Mouse (Mus musculus): ENCODE data around the gene Ptprt. TPM values are rescaled to one million over a fixed set of nuclear protein-coding genes. Genes with fewer than 3 reads are reported as not detected.
"Not testable (repeated sequence)": the region's sequence is repeated elsewhere in the genome, so short reads cannot be mapped to it uniquely, and the experiment has no call there.

Ptprt gene
- polyA plus RNA-seq, 2 experiments from 2014 or later = not detected

DNA sequence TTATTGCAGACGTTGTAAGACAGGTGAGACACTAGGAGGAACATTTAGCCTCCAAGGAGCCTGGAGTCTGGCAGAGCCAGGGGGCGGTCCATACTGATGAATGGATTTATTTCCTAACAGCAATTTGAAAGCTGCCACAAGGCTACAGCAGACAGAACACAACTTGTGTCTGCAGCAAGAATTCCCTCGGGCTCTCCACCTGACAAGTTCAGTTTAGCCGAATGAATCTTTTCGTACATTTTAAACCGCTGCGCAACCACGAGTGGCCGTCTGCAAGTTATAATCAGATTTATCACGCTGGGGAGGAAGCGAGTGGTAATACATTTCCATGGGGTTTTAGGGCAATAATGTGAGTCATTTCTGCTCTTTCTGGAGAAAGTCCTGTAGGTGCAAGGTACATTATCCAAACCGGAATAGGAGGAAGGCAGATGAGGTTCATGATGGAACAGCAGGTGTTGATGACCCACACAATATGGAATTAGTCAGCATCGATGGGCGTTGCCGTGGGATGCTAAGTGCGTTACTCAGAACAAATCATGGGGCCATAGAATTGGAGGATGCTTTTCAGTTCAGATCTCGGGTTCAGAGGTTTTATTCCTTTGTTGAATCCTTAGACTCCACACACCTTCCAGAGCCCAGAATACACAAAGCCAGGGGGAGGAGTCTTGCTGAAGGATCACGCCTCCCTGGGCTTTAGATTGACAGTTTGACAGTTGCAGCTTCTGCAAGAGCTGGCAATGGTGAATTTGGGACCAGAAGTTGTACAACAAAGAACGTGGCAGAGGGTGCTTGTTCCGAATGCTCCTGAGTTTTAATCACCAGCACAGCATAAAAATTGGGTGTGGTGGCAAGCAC, 478.1 kb downstream of the Ptprt start:
- no peak for ATAC-seq

DNA sequence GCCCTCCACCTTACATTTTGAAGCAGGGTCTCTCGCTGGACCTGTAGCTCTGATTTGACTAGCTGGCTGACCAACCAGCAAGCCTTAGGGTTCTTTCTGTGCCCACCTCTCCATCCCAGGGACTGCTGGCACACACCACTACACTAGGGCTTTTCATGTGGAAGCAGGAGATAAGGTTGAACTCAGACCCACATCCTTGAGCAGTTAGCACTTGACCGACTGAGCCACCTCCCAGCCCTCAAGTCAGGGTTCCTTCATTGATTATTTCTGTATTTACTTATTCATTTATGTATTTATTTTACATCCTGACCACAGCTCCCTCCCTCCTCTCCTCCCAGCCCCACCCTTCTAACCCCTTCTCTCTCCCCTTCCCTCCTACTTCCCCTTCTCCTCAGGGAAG, 479.1 kb downstream of the Ptprt start:
- ATAC-seq = no peak

DNA sequence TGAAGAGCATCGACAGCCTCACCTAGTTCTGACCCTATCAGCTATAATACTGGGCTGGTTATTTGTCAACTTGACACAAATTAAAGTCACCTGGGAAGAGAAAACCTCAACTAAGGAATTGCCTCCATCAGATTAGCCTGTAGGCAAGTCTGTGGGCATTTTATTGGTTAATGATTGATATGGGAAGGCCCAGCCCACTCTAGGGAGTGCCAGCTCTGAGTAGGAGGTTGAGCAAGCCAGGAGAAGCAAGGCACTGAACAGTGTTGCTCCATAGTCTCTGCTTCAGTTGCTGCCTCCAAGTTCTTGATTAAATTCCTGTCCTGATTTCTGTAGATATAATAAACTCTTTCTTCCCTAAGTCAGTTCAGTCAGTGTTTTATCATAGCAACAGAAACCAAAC, 488.4 kb downstream of the Ptprt start:
- ATAC-seq = no peak

DNA sequence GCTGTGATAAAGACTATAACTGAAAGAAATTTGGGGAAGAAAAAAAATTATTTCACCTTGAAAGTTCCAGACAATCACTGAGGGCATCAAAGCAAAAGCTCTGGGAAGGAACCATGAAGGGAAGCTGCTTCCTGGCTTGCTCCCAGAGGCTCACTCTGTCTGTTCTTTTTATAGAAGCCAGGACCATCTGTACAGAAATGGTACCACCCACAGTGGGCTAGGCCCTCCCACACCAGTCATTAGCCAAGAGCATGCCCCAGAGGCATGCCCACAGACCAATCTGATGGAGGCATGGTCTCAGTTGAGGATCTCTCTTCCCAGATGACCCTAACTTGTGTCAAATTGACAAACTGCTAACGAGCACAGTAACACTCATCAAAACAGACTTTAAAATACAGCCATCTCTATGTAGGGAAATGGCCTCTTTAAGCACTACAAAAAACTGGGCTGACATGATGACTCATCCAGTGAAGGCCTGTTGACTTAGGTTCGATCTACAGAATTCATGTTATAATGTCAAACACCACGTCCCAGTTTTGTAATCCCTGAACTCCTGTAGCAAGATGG, 519.0 kb downstream of the Ptprt start:
- no peak for ATAC-seq

DNA sequence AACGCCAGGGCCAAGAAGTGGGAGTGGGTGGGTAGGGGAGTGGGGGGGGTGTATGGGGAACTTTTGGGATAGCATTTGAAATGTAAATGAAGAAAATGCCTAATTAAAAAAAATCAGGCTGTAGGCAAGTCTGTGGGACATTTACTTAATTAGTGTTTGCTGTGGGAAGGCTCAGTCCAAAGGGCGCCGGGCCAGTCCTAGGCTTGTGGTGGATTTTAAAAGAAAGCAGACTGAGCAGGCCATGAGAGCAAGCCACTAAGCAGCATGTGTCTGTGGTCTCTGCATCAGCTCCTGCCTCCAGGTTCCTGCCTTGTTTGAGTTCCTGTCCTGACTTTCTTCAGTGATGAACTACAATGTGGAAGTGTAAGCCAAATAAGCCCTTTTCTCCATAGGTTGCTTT, 524.8 kb downstream of the Ptprt start:
- not testable (repeated sequence) for ATAC-seq

DNA sequence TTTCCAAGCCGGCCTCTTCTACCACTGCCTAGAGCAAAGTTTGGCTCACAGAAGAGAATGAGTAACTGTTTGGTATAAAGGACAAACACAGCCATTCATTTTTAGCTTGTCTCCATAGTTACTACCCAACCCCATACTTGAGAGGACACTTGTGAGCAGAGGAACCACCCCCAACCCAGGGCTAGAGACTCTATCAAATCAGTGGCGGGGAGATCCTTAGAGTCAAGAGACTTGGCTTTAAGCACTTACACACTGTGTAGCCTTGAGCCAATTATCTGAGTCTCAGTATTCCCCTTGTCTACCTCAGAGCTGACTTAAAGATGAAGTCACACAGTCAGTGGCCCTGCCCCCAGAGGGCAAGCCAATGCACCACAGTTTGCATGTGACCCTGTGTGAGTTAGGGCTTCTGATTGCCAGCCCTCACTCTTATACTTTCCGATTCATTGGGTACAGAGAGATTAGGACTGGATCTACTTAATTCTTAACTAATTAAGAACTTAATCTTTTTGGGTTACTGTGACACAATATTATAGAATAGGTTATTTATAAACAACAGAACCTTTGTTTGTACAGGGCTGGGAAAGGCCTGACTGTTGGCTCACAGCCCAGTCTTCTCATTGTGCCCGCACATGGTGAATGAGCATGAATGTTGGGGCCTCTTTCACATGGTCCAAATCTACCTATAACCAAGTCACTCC, 529.2 kb downstream of the Ptprt start:
- ATAC-seq = no peak

DNA sequence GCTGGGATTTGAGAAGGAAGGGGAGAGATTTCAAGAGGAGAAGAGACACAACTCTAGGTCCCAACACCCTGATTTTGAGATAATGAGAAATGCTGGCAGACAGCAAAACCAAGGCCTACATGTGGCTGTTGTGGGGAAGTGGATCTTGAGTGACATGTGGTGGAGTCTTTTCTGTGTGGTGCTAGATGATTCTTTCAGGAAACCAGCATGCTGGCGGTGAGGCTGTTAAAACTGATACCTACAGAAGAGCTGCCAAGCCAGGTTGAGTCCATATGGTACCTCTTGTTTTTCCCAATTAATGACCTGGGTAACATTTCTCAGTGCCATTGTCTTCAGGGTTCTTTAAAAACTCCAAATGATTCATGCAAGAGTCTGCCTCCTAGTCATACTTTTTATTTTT, 531.1 kb downstream of the Ptprt start:
- no peak for ATAC-seq

DNA sequence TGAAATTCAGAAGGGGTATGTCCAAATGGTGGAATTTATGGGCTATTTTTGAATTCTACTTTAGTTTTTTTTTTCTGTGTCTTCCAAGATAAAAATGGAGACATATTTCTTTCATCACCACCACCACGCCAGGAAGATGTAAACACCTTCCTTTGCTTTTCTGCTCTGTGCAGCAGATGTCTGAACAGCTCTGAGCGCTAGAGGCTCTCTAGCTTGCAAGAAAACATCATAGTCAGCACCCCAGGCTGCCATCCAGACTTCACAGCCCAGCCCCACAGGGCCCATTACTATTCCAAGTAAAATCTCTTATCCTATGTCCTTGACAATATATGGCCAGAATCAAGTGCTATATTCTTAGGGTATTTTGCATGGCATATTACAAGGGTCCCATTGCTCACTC, 542.9 kb downstream of the Ptprt start:
- no peak for ATAC-seq

DNA sequence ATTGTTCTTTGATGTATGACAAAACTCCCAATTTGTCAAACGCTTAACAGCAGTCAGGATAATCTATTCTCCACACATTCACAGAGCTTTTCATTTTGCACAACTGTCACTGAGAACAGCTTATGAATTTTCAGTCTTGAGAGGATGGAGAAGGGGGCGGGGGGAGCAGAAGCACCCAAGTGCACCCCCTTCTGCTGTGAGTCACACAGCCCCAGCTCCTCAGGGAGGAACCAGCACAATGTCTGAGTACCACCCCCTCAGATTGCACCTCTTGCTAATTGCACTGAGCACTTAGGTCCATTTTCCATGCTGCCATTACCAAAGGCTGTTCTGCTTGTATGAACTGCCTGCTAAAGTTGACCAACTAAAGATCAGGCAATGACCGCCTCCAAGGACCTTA, 578.6 kb downstream of the Ptprt start:
- no peak for ATAC-seq

DNA sequence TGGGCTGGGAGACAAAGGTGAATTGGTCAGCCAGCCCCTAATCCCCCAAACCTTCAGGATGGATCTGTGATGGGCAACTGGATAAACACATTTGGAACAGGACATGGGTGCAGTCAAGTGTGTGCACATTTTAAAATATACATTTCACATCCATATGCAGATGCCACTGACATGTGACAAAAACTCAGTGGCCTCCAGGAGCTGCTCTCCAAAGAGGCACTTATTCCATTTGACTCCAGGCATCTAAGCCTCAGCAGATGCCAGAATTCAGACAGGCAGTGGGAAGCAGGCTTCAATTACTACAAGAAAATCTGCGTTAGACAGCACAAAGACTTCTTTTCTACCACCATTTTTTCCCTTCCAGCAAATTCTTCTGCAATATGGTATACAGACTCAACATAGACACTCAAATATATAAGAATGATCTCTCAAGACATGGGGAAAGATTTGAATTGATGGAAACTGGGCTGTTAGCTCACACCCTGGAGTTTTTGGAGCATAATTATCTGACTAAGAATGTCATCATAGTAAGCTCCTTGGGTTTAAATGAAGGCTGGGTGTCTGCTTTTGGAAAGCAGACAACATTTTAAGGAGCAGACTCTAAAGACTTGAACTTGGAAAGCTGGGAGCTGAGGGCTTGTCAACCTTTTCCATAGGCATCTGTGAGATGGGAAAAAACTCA, 580.1 kb downstream of the Ptprt start:
- no peak for ATAC-seq

DNA sequence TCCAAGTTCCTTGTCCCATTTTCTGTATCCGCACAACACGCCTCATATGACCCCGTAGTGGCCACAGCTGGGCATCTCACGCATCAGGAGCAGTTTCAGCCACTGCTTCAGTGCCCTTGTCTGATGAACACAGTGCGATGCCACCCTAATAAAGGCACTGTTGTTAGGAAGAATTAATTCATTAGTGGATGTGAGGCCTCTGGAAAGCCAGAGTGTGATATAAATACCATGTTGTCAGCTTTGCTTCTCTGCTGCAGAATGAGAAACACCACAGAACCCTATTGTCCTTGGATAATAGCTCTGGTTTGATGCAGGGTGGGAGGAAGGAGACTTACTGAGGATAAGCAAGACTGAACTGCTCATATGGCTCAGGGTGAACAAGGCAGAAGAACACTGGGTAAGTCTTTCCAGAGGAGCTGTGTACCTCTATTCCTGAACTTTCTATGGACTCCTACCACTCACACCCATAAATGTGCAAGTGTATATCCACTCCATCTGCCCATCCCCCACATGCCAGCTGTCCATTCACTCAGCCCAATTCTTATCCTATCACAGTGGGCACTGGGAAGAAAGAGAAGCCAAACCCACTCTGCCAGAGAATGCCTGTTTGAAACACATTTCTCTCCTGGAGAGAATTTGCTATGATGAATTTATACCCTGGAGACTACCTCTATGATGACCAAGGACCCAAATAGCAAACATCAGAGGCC, 582.2 kb downstream of the Ptprt start:
- no peak for ATAC-seq

DNA sequence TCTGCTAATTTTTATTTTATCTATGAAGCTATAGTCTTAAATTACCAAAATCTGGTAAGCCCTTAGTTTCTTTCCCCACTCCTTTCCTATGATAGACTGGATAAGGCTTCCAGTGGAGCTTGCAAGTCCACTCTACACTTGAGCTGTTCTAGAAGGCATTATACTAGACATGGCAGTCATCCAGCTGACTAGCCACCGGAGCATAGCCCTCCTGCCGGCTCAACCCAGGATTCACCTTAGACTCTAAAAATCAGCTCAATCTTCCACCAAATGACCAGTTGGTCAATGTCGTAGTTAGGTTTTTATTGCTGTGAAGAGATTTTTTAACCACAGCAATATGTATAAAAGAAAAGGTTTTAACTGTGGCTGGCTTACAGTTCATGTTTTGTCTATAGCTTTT, 608.1 kb downstream of the Ptprt start:
- ATAC-seq = no peak

DNA sequence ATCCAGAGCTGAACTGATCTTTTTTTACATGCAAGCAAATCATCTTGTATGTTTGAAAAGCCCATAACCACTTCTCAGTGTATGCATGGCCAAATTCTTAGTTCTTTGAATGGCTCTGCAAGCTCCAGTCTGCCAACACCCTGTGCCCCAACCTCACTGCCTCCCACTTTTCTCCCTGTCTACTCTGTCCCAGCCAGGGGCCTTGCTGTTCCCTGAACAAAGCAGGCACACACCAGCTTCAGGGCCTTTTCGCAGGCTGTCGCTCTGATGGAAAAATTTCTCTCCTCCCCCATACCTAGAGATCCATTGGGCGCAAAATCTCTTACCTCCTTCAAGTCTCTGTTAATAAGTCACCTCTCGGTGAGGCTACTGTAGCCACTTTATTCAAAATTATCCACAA, 610.7 kb downstream of the Ptprt start:
- ATAC-seq = no peak

DNA sequence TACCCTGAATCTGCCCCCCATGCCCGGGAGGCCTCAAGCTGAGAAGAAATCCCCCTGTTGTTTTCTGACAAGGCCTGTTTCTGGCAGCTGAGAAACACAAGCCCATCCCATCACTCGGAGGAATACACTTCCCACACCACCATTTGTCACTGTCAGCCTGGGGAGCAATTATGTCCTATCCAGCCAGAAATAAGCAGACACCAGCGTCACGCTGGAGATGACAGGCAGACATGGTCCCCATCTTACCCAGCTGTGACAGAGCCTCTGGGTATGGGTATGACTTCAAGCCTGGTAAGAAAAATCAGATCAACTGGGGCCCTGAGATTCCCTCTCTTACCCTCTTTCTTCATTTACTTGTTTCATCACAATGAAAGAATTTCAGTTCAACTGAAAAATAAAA, 625.3 kb downstream of the Ptprt start:
- ATAC-seq = no peak

DNA sequence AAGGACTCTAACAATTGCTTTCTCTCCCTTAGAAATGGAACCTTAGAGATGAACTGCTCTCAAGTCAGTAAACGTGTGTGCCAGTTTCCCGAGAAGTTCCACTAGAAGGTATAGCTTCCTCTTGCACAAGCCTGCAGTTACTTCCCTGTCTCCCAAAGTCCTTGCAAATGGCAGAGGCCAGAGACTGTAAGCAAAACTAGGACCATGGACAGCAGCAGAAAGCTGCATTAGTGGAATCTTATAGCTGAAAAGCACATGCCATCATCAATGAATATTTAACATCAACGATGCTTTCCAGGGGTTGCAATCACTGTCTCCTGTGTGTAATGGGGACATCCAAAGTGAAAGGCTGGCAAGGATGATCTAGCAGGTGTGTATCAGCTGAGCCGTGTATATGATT, 629.3 kb downstream of the Ptprt start:
- no peak for ATAC-seq

DNA sequence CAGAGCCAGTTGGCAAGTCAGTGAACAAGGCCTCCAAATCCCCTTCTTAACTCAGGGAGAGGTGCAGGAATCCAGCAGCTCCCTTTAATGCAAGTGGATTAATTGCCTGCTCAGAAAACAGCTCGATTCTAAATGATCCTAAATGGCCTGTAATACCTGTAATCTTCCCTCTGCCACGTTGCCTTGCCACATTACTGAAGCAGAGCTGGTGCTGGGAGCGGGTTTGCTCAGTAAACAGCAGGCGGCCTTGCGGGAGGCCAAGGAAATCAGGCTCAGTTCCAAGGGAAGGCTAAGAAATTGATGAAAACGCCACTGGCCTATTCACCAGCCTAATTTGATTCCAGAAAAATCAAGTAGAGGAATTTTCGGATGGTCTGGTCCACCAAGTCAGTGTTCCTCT, 659.9 kb downstream of the Ptprt start:
- ATAC-seq = no peak

DNA sequence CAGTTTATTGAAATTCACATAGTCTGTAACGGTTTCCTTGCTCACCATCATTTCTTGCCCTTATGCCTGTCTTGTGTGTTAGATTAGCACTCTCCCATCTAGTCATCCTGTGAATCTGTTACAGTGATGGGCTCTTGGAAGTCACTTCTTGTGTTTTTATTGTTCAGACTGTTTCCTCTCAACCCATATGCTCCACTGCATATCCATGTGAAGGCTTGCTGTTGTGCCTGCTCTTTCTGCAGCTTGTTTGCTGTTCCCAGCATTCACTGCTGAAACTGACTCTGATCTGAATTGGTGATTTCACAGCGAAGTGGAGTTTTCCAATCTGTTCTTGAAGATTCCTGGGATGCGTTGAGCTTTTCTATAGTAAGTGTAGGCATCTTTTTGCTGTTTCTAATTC, 678.6 kb downstream of the Ptprt start:
- ATAC-seq = no peak

DNA sequence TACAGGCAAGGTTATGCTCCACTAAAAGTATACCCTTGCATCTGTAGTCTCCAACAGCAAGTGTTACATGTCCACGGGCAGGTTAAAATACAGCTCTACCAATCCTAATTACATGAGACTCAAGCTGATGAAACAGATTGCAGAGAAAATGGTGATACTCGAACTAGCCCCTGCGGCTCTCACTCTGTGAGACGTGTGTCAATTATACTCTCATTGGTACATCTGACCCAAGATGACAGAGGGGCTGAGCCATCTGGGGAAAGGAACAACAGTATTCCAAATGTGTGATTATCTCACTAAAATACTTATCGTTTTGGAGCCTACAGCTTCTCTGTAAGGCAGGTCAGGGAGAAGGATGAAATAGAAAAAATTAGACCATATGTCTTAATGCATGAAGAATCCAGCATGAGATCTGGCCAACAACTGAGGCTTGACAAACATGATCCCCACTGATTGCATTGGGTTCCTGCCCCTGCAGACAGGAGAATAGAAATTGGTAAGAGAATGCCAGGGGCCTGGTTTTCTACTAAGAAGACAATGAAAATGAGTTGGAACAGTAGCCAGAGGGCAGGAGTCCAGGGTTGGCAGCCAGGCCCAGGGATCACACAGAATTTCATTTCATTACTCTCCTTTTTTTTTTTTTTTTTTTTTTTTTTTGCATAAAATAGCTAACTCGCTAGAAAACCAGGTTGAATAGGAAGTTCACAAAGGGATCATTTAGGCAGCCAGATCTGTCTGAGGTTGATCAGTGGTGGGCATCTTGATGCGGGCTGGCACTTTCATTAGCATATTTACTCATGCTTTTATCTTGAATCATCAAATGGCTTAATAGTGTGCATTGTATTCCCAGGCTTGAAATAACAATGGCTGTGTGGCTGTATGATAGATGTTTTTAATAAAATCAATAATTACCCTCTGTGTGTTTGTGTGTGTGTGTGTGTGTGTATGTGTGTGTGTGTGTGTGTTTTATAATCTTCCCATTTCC, 699.5 kb downstream of the Ptprt start:
- ATAC-seq = no peak

DNA sequence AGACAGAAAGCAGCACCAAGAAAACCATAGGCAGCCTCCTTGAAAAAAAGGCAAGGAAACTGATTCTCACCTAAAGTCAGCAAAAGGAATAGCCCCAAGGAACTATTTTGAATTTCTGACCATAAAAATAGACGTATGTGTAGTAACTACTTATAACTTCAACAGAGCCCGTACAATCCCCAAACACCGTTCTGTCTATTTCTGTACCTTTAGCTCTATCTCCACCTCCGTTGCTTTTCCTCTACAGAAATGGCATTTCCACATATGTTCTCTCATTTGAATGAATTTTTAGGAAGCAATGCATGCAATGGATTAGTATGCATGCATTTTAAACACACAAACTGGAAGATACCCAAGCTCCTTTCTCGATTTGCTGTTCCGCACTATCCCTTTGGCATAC, 715.5 kb downstream of the Ptprt start:
- no peak for ATAC-seq

DNA sequence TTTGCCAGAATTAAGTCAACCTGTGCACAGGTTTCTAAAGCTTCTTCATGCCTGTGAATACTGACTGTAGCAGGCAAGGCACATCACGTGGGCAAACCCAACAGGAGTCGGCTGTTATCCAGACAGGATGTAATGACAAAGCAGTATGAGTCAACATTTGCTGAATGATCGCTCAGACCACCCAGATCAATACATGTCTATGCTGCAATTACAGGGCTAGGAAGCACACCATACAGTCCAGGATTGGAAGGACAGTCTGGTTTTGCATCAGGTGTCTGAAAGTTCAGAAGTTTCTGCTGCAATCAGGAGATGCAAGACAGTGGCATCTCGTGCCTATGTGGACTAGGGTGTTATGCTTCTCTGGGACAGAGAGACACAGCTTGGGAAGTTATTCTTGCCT, 716.3 kb downstream of the Ptprt start:
- ATAC-seq = no peak

DNA sequence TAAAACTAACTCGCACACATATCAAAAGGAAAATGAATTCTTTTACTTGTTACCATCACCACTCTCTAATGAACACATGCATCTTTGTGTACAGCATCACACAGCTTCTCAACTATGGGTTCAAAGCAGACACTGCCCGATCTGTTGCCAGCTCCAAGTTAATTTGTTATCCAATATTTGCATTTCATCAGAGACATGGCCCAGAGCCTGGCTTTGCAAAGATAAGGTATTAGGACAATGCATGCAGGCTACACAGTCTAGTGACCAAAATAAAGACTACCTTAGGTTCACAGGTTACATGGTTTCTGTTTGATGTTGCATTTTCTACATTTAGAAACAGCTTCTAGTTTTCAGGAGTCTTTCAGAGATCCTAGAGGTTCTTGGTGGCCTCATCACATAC, 719.0 kb downstream of the Ptprt start:
- ATAC-seq = no peak

DNA sequence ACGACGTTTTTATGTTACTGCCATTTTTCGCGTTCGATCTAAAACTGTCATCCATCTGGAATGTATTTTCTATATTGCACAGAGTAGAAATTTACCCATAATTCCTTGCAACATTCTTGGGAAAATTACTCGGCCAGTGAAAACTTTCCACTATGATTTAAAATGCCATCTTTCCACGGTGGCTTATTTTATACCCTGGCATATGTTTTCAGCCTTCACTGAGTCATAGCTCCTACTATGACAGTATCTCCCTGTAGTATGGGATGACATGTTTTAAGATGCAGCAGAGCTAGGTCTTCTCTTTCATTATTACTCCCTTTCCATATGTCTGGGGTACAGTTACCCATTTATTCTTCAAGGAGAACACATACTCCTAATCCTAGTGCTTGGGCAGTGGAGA, 753.7 kb downstream of the Ptprt start:
- no peak for ATAC-seq

Data from activated CD4-positive, CD25-positive, alpha-beta regulatory T cell, adult 4 months (primary cell).